Mouse (Mus musculus): ENCODE data around the gene Psma3.

DNA sequence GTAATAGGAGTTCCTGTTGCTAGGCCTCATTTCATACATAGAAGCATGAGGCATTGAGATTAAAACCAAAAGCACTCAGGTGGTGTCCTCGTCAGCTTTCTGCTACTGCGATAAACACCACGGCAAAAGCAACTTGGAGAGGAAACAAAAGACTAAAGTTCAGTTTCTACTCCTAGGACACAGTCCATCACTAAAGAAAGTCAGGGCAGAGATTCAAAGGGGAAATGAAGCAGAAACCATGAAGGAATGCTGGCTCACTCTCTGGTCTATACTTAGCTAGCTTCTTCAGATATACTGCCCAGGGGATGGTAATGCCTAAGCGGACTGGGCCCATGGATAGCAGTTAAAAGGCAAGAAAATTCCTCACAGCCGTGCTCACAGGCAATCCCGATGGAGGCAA lies 27.0 kb downstream of the Psma3 start:
- TF ChIP-seq POLR2A (IDR thresholded peaks at IDR 0.05; ENCODE audit: control insufficient read depth, extremely low read depth, insufficient read depth, low read length, poor library complexity) (no peak), CTCF (IDR thresholded peaks at IDR 0.05; ENCODE audit: borderline replicate concordance, control insufficient read depth, extremely low read depth, insufficient read depth, low read length, poor library complexity) (no peak)
